Mouse (Mus musculus) adrenal gland, adult (tissue): ENCODE results near the gene BC055324.

Source experiments
- DNase-seq, 2 experiments: peaks; one replicate each; pipeline ENCODE4 v3.0.0; 2022 to 2023; ENCODE audit warnings: low spot score in 1 of 2; ENCODE audit not compliant: inconsistent age in 2 of 2

Gene BC055324

DNA sequence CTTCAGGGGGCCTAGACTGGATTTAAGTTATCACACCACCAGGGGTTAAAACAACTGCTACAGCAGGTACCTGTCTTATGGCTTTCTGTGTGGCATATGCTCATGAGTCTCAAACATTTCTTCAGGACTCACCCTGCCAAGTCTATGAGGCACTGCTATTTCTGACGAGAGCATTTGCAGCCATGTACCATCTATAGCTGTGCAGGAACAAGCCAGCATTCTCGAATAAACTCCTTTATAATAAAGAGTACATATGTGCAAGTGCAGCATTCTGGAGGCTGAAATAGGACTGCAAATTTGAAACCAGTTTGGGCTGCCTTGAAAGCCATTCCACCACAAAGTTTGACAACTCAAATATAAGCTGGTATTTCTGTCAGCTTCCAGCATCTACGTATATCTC is 36.6 kb downstream of the BC055324 start:
- DNase-seq: no peak

DNA sequence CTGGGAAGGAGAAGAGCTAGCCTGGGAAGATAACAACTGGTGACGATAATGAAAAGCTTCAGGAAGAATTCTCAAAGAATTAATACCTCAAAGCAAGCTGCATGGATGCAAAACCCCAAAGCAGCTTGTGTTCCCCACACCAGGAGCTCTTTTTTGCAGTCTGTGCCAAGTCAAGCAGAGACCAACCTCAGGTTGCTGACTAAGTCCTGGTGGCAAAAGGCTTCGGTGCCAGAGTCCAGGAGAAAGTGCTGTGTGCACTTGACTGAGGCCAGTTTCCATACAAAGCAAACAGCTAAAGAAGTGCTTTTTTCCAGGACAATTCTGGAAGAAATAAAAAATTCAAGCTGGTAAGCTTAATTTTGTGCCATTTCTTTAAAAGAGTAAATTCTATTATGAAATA is 41.2 kb downstream of the BC055324 start:
- no peak for DNase-seq

DNA sequence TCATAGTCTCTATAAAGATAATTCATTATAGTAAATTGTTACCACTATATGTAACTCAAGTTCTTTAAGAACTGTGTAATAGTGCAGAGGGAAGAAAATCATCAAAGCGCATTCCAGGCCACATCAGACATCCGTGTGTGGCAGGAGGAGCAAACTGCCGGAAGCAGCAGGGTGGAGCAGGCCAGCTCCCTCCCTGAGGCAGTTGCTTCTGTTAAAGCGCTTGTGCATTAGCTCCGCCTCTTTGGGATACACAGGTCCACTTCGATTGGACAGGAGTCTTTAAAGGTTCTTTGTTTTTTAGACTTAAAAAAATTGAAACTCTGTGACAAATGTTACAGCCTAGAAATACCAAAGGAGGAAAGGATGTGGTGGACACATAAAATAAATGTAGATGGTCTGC is 52.5 kb downstream of the BC055324 start:
- DNase-seq: no peak

DNA sequence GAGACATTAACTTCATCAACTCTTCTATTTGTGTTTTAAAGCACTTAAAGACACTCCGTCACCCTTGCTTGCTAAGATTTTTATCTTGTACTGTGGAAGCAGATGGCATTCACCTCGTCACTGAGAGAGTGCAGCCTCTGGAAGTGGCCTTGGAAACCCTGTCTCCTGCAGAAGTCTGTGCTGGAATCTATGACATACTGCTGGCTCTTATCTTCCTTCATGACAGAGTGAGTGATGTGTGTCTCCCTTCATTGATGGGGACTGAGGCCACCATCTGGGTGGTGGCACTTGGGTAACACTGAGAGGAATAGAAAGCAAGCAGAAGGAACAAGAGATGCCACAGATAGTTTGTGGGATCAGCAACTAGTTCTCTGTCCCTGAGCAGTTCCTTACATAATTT is 60.0 kb downstream of the BC055324 start:
- peak; percentile 62 to 81 for DNase-seq

DNA sequence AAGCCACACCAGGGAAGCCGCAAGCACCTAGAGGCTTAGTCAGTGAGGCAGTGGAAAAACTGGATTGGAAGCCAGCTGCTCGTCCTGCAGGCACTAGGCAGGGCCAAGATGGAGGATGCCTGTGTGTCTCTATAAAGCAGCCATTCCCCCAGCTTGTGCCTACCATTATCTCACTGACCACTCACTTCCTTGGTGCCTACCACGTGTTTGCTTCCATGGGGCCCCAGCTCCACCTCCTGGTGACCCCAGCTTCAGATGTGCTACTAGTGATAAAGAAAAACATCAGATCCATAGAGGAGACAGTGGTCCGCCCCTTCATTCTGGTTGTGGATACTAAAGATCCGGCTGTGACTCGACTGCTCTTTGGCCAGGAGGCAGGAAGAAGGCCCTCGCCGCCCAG is 62.8 kb downstream of the BC055324 start:
- no peak for DNase-seq

DNA sequence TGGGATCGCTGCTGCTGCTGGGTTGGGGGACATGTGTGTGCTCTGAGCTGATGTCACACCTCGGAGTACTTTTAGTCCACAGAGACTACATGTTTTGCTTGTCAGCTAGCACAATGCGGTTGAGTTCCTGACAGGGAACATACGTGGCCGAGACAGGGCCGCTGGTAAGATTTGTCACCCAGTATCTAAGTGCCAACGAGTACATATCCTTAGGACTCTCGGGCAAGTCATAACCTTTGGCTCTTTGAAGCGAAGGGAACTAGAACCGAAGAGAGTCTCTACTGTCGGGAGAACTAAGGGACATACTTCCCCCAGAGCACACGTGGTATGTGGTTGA is 64.2 kb downstream of the BC055324 start:
- no peak for DNase-seq

DNA sequence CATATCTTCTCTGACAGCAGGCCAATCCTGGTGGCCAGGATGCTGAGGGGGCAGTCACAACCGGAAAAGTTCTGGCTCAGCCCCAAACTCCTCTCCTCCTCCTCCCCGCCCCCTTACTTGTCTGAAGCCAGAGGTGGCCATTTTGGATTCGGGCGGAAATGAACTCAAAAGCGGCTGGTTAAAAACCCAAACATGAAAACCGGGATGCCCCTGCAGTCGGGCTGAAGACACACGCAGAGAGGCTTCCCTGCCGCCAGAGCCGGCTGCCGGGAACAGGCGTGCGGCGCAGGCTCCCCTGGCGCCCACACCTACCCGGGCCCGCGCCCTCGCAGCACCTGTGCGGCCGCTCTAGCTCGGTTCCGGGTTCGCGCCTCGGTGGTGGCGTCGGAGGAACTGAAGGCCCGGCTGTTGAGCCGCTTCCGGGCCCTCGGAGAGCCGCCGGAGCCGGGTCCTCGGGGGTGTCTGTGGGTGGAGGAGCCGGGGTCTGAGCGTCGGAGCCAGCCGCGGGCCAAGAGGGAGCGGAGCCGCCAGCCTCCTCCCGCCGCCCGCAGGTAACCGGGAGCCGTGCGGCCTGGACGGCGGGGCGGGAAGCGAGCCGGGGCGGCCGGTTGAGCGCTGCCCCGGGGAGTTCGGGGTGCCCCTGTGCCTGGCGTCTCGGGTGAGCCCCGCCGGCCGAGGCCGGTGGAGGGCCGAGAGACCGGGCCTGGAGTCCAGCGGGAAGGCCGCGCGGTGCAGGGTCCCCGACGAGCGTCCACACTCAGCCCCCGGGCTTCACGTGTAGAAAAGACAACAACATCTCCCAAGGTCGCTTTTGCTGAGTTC is 64.7 kb downstream of the BC055324 start:
- DNase-seq: peak; percentile 90 to 97

DNA sequence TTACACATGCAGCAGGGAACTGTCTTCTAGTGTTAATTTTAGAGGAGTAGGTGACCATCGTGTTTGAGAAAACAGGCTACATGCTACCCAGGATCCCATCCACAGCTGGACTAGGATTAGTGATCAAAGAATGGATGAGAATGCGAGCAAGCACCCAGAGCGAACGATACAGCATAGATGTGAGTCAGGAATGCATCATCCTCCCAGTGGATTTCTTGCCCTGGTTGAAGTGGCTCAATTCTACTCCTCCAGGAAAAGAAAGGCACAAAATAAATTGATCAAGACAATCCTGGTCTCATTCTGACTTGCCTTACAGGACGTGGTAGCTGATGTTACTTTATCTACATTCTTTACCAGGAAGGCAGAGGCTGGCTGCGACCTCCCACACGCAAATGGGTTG is 65.8 kb downstream of the BC055324 start, which contains the start of gene Scyl3:
TSS of gene Scyl3 (plus strand) at position 255 of the 400 bp plus-strand sequence.
- DNase-seq: peak in 1 of 2 experiments; percentile 43

DNA sequence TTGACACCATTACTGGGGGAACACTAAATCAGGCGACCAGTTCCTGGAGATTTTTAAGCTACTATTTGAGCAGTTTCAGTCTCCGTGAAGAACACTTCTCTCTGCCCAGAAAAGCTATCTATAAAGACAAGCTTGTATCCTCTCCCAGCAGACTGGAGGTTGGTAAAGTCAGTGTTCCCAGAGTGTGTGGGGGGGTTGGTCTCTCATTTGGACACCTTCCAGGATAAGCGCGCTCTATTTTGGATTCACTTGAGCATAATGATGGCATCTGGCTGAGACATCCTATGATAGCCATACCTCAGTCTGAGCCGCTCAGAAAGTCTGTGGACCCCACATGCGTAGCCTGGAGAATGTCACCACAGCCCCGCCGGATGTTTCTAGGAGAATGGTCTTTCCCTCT is 70.5 kb downstream of the BC055324 start:
- no peak for DNase-seq

DNA sequence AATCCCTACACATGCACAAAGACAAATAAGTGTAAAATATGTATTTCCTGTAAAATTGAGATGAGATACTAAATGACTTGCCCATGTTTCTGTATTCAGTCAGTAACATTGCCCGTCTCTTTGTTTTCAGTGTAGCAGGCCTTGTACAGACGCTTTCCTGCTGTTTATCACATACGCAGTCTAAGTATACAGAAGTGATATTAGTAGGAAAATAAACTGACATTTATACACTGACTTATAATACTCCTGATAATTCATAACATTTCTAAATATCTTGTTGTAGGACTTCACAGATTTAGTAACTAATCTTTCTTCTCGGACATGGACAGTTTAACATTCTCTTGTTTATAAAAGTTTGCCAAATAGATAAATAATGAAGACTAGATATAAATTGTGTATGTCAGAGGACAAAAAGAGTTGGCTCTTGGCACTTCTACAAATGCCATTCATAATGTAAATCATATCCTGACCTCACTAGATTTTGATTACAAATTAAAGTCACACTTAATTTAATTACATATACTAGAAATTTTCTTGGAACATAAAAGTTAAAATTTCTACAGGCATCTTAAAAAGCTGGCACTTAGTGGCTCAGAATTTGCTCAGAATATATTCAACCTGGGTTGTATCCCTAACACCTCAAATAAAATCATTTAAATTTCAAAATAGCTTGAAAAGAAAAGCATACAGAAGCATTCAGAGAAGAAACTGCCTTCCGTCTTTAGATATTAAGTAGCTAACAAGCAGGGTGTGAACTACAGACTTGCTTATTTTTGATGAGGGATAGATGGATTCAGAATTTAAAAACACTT is 77.0 kb downstream of the BC055324 start:
- no peak for DNase-seq

DNA sequence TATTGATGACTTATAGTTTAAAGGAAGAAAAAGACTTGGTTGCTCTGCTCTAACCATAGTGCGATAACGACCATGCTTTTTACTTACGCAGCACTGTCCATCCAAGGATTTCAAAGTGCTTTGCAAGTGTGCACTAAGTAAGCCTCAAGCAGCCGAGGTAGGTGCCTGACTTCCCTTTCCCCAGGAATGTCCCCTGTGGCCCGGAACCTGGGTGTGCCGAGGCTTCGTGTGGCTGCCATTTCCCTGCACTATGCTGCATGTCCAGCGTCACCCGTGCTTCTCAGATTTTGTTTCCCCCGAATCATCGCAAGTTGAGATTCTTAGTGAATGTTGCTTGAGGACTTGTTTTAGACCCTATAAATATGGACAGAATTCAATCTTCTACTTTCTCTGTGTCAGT is 82.6 kb downstream of the BC055324 start:
- no peak for DNase-seq

DNA sequence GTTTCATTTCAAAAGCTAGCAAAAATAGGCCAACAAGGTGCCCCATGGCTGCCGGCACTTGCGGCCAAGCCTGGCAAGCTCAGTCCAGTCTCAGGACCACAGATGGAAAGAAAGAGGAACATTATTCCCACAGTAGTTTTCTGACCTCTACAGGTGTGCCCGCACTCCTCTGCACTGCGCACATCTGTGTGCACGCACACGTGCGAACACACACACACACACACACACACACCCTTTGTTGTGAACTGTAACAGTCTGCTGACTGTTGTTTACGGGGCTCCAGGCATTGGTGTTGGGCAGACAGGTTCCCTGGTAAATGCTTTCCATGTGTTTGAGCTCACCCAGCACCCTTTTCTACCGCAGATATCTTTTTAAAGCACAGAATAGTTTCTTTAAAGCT is 83.8 kb downstream of the BC055324 start:
- no peak for DNase-seq

DNA sequence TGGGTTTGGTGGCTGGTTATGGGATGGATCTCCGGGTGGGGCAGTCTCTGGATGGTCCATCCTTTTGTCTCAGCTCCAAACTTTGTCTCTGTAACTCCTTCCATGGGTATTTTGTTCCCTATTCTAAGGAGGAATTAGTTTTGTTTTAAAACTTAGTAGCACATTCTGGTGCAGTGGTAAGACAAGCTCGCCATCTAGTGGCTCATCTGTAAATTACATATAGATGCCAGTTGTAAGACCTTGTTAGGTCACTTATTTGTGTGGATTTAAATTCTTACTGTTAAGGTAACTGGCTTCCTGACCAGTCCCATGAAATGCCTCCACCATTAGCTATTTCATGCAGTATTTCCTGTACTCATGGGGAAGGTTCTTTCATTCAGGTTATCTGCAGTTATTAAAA is 84.3 kb downstream of the BC055324 start:
- DNase-seq: peak in 1 of 2 experiments; percentile 81

DNA sequence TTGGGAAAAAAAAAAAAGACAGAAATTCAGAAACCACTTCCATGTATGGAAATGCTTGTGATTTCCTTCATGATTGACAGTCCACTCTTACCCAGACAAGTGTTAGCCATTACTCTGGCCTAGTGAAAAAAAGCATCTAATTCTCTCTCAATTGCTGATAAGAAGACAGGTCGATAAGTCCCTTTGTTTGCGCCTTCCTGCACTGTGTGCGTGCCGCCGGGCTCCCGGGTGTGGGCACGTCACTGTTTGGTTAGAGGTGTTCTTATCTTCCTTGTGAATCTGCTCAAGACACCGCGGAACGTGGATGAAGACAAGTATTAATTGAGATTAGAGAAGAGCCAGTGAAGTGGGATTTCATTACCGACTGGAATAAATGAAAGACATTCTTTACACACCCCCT is 86.2 kb downstream of the BC055324 start:
- no peak for DNase-seq

DNA sequence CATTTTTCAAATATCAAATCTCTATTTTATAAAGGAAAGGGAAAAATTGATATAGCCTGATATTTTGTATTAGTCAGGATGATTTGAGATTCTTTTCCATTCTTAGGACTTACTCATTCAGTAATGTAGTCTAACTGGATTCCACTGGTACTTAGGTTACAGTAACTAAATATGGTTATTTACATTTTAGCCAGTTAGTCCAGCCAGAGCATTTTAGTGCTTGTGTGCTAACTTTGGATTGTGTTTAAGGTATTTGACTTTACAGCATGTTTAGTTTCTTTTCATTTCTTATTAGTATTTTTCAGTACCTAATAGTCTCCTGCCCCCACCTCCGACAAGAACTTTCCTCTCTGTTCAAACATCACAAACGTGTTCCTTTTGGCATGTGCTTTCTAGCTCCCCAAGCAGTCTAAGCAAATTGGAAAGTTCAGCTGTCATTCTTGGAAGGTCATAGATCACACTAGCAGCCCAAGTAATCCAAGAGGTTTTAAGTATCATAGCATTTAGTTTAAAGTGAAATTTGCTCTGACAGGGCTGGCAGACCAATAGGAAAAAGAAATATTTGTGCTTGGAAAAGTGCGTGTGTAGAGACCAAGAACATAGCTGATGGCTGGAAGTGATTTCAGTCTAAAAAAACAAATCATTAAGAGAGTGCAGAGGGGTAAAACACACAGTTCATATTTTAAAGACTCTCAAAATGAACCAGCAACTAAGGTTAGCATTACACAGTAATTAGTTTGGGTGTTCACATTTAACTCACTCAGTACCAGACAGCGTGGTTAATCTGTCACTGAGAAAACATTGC is 87.4 kb downstream of the BC055324 start:
- no peak for DNase-seq

DNA sequence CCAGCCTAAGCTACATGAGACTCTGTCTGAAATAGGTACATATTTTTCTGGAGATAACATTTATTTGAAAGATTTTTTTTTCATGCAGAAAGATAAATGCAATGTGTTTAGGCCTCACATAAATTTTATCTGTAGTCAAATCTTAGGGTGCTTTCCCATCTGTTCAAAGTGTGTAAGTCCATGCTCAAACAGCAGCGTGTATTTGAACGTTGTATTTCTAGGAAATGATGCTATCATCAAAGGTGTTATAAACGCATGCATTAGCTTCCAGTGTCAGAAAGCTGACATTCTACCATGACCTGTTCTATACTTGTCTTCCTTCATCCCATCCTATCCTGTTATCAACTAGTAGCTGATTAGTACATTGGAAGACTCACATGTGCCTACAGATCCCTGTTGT is 91.2 kb downstream of the BC055324 start:
- no peak for DNase-seq

DNA sequence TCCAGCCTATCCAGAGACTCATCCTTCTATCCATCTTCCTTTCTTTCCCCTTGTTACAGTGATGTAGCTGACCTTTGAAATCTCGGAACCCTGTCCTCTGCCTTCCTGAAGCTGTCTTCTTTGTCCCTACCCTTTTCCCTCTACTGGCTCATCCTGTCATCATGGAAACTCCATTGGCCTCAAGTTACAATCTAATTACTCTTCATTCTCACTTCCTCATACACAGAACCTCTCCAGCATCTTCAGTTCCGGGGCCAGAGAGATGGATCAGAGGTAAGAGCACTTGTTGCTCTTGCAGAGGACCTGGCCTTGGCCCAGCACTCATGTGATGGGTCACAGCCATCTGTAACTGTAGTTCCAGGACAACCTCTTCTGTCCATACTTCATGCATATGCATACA is 94.4 kb downstream of the BC055324 start:
- DNase-seq: no peak

DNA sequence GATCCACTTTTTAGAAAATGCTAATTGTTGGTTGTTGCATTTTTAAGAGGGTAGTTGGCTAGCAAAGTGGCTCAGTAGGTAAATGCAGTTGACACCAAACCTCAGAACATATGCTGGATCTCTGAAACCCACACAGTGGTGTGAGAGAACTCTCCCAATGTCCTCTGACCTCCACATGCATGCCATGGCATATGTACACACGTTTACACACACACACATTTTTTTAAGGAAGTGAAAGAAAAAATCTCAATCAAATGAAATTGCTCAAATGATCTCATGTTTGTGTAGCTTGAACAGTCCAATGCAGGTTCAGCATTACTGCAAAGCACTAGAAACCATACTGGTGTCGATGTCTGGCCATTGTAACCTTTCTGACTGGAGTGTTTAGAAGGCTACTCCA is 95.0 kb downstream of the BC055324 start:
- no peak for DNase-seq

DNA sequence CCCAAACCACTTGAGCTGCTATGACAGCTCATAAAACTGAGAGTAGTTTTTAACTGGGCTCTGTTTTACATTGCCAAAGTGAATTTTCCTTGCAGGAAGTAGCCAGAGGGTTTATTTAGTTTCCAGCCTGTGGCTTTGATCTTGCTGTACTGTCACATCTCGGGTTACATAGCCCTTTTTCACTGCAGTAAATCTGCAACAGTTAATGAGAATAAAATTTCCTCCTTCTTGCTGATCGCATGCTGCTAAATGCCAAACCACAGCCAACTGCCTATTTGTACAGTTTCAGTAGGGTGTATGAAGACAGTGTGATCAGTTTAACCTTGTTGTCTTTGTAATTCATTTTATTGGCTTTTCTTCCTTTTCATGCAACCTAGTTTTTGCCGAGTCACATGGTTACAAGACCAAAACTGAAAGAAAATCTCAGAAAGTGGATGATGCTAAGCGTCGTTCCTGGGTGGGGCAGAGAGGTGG is 96.3 kb downstream of the BC055324 start:
- peak in 1 of 2 experiments; percentile 56 for DNase-seq
